Mouse (Mus musculus) lung, adult 2 months (tissue): ENCODE data around the gene Nxpe3. TPM values are rescaled to one million over a fixed set of nuclear protein-coding genes. Genes with fewer than 3 reads are reported as not detected.
"Not testable (repeated sequence)": the region's sequence is repeated elsewhere in the genome, so short reads cannot be mapped to it uniquely, and the experiment has no call there.

Experiments
- DNase-seq: peaks from one replicate; pipeline ENCODE4 v3.0.0; 2022
- H3K4me1 ChIP-seq: fragments of 200-500 bp; 2 replicates; pipeline ENCODE4 v1.6.1; 2011; ENCODE audit warnings: low read length; ENCODE audit not compliant: control insufficient read depth, insufficient read depth
- H3K4me3 ChIP-seq: fragments of 200-500 bp; replicated peaks from 2 replicates; pipeline ENCODE3; 2011; ENCODE audit warnings: low read depth, mild to moderate bottlenecking, control low read depth, low read length; ENCODE audit errors: extremely low read depth
- CTCF ChIP-seq: fragments of 200-500 bp; IDR thresholded peaks from 2 replicates; pipeline ENCODE4 v1.5.1; 2011; ENCODE audit warnings: mild to moderate bottlenecking, low read length, control low read depth; ENCODE audit not compliant: insufficient read depth
- POLR2A ChIP-seq: fragments of 200-500 bp; IDR thresholded peaks from 2 replicates; pipeline ENCODE4 v1.6.1; 2011; ENCODE audit warnings: low read depth, mild to moderate bottlenecking, control low read depth, low read length, borderline replicate concordance; ENCODE audit errors: extremely low read depth
- whole genome bisulfite sequencing: fragments of 180-500 bp; shearing (Covaris S2); methylation state at CpG from one replicate; pipeline ENCODE4 v1.1.7; 2018; 5-methylcytosine and 5-hydroxymethylcytosine counted together
- polyA plus RNA-seq: library from polyadenylated mRNA; depleted of rRNA; stranded (reverse); fragments of >200 nt; gene quantifications from 2 replicates; pipeline ENCODE4 v1.2.3, GENCODE M21; 2012

The Nxpe3 gene
- polyA plus RNA-seq, 1 experiment: 2.9 TPM

GRCm38 (mm10) chr16:55843134-55843533 lies 52.0 kb downstream of the Nxpe3 start:
- WGBS: 56% methylated on average over 5 of the region's 5 CpGs
- no peaks in the 10 kb centered on the region; the same call in 1 of the 2 replicates for H3K4me1 ChIP-seq
- DNase-seq: no peak
- no peak overlapping the region for H3K4me3 ChIP-seq
- TF ChIP-seq POLR2A: no peak
- TF ChIP-seq CTCF: no peak

DNA sequence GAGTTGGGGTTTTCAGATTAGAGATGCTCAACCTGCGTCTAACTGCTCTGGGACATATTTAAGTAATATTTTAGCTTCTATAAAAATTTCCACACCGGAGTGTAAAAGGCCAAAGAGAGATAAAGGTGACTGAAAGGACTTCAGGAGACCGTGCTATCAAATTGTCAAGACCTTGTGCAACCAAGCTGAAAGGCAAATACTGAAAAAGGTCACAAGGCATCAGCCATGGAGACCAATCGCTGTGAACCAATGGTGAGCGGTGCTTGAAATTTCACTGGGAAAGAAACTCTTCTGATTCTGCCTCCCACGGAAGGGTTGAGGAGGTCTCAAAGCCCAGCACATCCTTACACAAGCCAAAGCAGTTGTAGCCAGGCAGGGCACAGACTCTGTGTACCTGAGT lies 53.6 kb downstream of the Nxpe3 start:
- DNase-seq: no peak
- no peaks in the 10 kb centered on the region; the same call in 1 of the 2 replicates for H3K4me1 ChIP-seq
- TF ChIP-seq POLR2A (no peak), CTCF (no peak)
- 90% methylated on average over 6 of the region's 6 CpGs for WGBS
- no peak overlapping the region for H3K4me3 ChIP-seq

DNA sequence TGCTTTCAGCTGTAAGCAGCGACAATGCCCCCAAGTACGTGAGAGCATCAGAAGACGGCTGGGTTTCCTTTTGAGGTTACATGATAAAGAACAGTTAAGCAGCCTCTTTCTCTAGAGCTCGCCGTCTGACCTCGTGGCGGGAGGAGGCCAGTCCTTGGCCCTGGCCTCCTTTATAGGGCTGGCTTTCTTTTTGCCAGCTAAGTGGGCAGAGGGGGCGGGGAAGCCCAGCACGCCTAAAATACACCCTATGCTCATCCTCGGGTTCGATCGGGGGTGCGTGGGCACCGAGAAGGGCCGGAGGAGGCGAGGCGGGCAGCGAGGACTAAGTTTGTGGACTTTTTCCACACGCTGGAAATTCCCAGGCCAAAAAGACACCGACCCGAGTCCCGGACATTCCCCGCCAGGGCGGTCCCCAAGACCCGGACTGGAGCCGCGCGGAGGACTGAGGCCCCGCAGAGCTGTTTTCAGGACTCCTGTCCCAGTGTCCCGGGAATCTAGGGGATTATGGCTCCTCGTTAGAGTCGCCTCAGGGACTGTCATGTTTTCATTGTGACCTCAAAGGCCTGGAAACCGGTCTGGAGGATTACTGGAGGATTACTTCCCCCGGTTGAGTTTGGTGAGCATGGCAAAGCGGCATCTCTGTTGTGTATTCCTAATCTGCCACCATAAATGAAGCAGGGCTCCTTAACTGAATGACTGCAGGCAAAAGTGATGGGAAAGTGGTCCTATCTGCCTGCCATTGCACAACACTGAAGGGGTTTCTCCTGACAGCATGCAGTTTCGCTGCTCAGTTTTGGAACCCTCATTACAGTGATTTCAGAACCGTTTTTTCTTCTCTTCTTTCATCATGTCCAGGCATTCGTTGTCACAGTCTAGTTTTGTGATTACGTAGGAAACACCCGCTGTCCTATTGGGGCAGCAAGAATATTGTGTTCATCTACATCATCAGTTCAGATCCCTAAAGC lies 56.3 kb downstream of the Nxpe3 start, which contains the start of gene Nfkbiz:
Nfkbiz (minus strand) TSS at position 390 of the 965 bp plus-strand sequence.
- under 1% methylated on average over 40 of the region's 40 CpGs for WGBS
- peak; percentile 90 for DNase-seq

DNA sequence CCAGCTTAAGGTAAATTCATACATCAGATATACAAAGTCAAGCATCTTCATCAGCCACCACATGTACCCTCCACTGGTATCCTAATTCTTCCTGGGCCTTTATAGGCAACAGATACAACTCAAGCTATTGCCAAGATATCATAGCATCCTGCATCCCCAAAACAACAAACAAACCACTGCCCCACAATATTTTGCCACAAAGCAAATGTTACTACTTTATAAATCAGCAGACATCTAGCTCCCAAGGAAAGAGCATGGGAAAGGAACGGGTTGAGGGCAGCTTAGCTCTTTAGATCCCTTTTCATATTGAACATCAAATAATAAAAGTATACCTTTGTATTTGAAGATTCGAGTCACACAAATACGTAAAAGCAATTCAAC lies 57.0 kb downstream of the Nxpe3 start:
- no peak for TF ChIP-seq POLR2A
- TF ChIP-seq CTCF: no peak
- Histone ChIP-seq H3K4me3 (peak overlapping the region; percentile 95), H3K4me1 (no peaks in the 10 kb centered on the region; the same call in 1 of the 2 replicates)
- 2% methylated on average over 3 of the region's 3 CpGs for WGBS
- no peak for DNase-seq

More for the DNA sequence above, 56.3 kb downstream of the Nxpe3 start, which contains the start of gene Nfkbiz:
- Histone ChIP-seq H3K4me3 (peak within 1 kb of the TSS; percentile 95), H3K4me1 (no peaks in the 10 kb centered on the region; the same call in 1 of the 2 replicates)
- TF ChIP-seq POLR2A (peak; percentile 49; the same call in 1 of the 2 replicates), CTCF (no peak)

DNA sequence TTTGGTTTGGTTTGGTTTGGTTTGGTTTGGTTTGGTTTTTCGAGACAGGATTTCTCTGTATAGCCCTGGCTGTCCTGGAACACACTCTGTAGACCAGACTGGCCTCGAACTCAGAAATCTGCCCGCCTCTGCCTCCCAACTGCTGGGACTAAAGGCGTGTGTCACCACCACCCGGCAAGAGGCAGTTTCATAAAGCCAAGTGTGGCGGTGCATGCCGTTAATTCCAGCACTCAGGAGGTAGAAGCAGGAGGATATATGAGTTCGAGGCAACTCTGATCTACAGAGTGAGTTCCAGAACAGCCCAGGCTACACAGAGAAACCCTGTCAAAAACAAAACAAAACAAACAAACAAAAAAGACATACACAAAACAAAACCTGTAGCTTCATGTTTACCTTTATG lies 57.4 kb downstream of the Nxpe3 start:
- not testable (repeated sequence) for DNase-seq, H3K4me3 ChIP-seq
- WGBS: 90% methylated on average over 8 of the region's 8 CpGs

DNA sequence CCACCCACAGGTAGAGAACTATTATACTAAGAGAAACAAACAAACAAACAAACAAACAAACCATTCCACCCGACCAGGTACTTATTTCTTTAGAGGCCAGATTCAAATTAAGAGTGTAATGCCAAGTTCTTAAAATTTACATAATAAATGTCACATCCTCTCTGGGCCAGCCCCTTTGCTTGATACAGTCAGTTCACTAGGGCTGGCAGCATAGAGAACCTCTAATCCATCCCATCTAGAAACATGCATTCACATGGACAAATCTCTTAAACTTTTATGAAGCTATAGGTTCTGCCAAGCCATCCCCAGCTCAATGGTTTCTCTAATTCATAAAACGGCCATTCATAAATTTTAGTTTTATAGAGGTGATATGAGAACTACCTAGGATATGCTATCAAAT lies 57.9 kb downstream of the Nxpe3 start:
- no peaks in the 10 kb centered on the region; the same call in 1 of the 2 replicates for H3K4me1 ChIP-seq
- TF ChIP-seq CTCF (no peak), POLR2A (no peak)
- WGBS: 64% methylated on average over 2 of the region's 2 CpGs
- H3K4me3 ChIP-seq: no peak overlapping the region
- no peak for DNase-seq

More for the DNA sequence above, 57.4 kb downstream of the Nxpe3 start:
- H3K4me1 ChIP-seq: not testable (repeated sequence)

GRCm38 (mm10) chr16:55835798-55836197 lies 59.3 kb downstream of the Nxpe3 start:
- DNase-seq: no peak
- TF ChIP-seq CTCF: no peak
- no peak for TF ChIP-seq POLR2A
- Histone ChIP-seq H3K4me1 (no peaks in the 10 kb centered on the region; the same call in 1 of the 2 replicates), H3K4me3 (no peak overlapping the region)

- WGBS: 63% methylated on average over 8 of the region's 8 CpGs
- H3K4me3 ChIP-seq: no peak overlapping the region
- DNase-seq: no peak
- no peaks in the 10 kb centered on the region; the same call in 1 of the 2 replicates for H3K4me1 ChIP-seq
- TF ChIP-seq CTCF: no peak
- TF ChIP-seq POLR2A: no peak
Observed at GRCm38 (mm10) chr16:55832617-55833016, 62.5 kb downstream of the Nxpe3 start.

DNA sequence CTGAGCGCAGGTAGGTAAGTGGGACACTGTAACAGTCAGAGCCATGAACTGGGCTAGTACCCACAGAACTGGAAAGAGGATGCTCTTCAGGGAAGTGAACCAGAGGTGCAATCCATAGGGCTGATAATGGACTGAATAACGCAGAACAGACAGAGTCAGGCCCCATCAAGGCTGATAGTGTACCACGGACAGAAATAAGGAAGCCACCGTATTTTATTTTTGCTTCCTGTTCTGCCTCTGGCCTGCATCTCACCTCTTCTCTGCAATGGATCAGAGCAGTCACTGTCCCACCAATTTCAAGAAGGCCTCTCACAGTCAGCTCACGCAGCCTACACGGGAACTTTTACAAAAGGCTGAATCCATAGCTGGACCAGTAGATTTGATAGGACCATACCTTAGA lies 63.0 kb downstream of the Nxpe3 start:
- no peak overlapping the region for H3K4me3 ChIP-seq
- H3K4me1 ChIP-seq: no peaks in the 10 kb centered on the region; the same call in 1 of the 2 replicates
- no peak for TF ChIP-seq CTCF
- no peak for TF ChIP-seq POLR2A
- DNase-seq: no peak
- 91% methylated on average over 6 of the region's 6 CpGs for WGBS

DNA sequence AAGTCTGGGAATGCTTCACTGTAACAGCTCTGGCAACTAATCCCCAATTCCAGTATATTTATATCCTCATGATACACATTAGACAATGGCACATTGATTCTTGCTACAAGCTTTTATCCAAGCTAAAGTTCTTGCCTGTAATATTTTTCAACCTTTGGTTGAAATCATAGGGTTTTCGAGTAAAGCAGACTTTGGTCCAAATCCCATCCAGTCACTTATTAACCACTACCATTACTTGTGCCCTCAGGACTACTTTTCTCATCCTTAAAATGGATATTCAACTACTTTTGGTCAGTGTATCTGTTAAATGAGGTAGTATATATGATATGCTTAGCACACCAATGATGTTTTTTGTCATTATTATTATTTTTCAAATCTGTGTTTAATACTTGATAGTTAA lies 63.6 kb downstream of the Nxpe3 start:
- DNase-seq: no peak
- Histone ChIP-seq H3K4me1 (no peaks in the 10 kb centered on the region; the same call in 1 of the 2 replicates), H3K4me3 (no peak overlapping the region)
- WGBS: 84% methylated on average over 1 of the region's 1 CpGs
- no peak for TF ChIP-seq CTCF
- TF ChIP-seq POLR2A: no peak
